Mouse (Mus musculus) CD4-positive naive resting alpha-beta T cell, adult 57 days (primary cell): ENCODE results near the gene H2-M10.1. TPM values are rescaled to one million over a fixed set of nuclear protein-coding genes. Genes with fewer than 3 reads are reported as not detected.

Source experiments
- total RNA-seq: library from RNA; stranded (reverse); gene quantifications from one replicate; pipeline ENCODE4 v1.2.4, GENCODE M21; 2023

The H2-M10.1 gene
- total RNA-seq = not detected

GRCm38 (mm10) chr17:36326055-36326454, at the start of gene H2-M10.1:
TSS of gene H2-M10.1 (minus strand) at chr17:36326155.

GRCm38 (mm10) chr17:36368317-36368716, 42.4 kb upstream of the H2-M10.1 start, which contains the start of gene H2-M10.3:
TSS of gene H2-M10.3 (minus strand) at chr17:36368417.

GRCm38 (mm10) chr17:36286390-36286789, 39.6 kb downstream of the H2-M10.1 start, which contains the start of gene H2-M10.2:
TSS of gene H2-M10.2 (minus strand) at chr17:36286490.

Other genes starting within 250 kb of the H2-M10.1 start
- gene Gm19684, start 204.5 kb downstream of the H2-M10.1 start, total RNA-seq = 10.8 TPM
- gene Gm7030, start 196.7 kb downstream of the H2-M10.1 start, total RNA-seq = 15.3 TPM
- not detected for gene Gm8909, start 157.6 kb downstream of the H2-M10.1 start, total RNA-seq
- gene H2-T3, start 135.9 kb downstream of the H2-M10.1 start, total RNA-seq = 1.2 TPM
- gene Rpp21, start 68.1 kb downstream of the H2-M10.1 start, total RNA-seq = 86.3 TPM
- 85.3 TPM for gene Trim39, start 53.9 kb downstream of the H2-M10.1 start, total RNA-seq
- gene H2-M10.2, start 39.7 kb downstream of the H2-M10.1 start, total RNA-seq = not detected
- not detected for gene H2-M10.3, start 42.3 kb upstream of the H2-M10.1 start, total RNA-seq
- gene H2-M10.4, start 136.2 kb upstream of the H2-M10.1 start, total RNA-seq = not detected
- gene H2-M11, start 220.9 kb upstream of the H2-M10.1 start, total RNA-seq = not detected